Mouse (Mus musculus) brown adipose tissue, adult 24 weeks (tissue): ENCODE data around the gene Gm10260. TPM values are rescaled to one million over a fixed set of nuclear protein-coding genes. Genes with fewer than 3 reads are reported as not detected.

Experiments used
- H3K27ac ChIP-seq: fragments of 200-500 bp; replicated peaks from 2 replicates; pipeline ENCODE4 v1.5.1; 2012; ENCODE audit warnings: low read depth, mild to moderate bottlenecking, low read length
- H3K4me1 ChIP-seq: fragments of 200-500 bp; 2 replicates; pipeline ENCODE4 v1.6.1; 2012; ENCODE audit warnings: low read length, mixed read lengths; ENCODE audit not compliant: control insufficient read depth, insufficient read depth, insufficient read length
- H3K4me3 ChIP-seq: fragments of 200-500 bp; 2 replicates; pipeline ENCODE4 v1.5.1; 2012; ENCODE audit warnings: low read depth, mild to moderate bottlenecking, low read length, moderate library complexity; ENCODE audit not compliant: insufficient read depth
- polyA plus RNA-seq: library from polyadenylated mRNA; stranded (reverse); fragments of >200 nt; gene quantifications from 2 replicates; pipeline ENCODE4 v1.2.4, GENCODE M21; 2012; ENCODE audit not compliant: missing spikeins, insufficient read depth, insufficient read length

Gene Gm10260
- polyA plus RNA-seq, 1 experiment, result not detected

DNA sequence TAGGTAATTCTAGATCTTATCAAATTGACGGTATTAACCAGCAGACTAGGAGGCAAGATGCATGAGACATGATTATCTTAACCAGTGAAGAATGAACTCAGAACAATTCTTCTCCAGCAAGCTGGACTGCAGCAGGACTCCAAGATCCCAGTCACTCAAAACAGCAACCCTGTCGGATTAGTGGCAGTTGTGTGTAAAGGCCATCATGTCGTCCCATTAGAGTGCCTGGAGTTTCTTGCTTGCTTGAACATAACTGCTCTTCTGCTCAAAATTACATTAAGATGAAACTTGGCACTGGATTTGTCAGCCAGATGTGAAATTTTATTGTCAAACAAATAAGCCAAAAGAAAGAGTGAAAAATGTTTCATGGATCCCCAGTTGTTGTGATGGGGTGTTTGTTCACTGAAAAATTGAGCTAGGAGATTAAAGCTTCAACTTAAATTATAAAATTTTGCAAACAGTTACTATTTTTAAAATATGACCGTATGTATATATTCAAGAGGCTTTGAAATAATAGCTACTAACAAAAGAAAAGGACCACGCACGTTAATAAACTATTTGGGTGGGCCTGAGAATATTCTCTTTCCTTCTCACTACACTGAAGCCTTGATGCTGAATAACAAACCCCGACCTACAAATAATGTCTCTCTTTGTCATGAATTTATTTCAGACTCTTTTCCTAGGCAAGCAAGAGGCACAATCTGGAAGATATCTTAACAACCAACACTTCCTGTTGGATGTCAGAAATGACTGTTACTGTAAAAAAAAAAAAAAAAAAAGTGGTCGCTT lies 19.4 kb upstream of the Gm10260 start:
- Histone ChIP-seq H3K27ac (no peak overlapping the region), H3K4me1 (peaks cover 5% of the 10 kb centered on the region; the same call in 1 of the 2 replicates), H3K4me3 (no peak overlapping the region)

DNA sequence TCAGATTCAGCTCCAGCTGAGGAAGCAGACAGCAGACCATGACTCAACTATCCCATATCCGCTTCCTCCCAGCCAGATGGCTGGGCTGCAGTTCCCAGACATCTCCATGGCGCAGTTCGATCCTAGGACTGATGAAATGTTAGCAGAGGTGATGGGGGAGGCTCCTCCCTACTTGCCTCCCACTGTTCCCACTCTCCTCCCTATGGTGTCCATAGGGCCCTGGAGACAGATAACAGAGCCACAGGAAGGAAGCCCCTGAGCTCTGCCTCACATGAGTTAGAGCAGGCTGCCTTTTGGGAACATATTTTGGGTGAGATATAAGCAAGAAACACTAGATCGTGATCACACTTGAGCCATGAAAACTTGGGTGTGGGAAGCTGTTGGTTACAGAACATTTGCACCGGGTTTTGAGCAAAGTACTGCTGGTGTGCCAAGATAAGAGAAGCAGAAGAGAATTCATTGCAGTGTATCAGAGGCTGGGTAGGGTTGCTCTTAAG lies 18.3 kb upstream of the Gm10260 start:
- Histone ChIP-seq H3K4me1 (peaks cover 5% of the 10 kb centered on the region; the same call in 1 of the 2 replicates), H3K27ac (no peak overlapping the region), H3K4me3 (no peak overlapping the region)

DNA sequence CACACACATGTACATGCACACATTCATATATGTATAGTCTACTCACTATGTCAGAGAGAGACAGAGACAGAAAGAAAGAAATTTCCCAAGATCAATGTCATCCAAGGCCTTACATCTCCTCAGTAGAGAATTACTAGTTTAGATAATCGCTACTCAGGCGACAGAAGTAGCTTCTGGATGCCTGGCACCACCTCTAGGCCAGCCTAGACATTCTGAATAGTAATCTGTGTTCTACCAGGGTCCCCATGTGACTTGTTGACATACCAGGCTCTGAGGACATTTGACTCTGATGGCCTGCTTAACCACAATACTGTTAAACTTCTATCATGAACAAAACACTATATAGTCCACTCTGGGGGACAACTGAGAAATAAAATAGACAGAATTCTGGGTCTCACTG lies 17.2 kb upstream of the Gm10260 start:
- Histone ChIP-seq H3K27ac (no peak overlapping the region), H3K4me1 (peaks cover 5% of the 10 kb centered on the region; the same call in 1 of the 2 replicates), H3K4me3 (no peak overlapping the region)

DNA sequence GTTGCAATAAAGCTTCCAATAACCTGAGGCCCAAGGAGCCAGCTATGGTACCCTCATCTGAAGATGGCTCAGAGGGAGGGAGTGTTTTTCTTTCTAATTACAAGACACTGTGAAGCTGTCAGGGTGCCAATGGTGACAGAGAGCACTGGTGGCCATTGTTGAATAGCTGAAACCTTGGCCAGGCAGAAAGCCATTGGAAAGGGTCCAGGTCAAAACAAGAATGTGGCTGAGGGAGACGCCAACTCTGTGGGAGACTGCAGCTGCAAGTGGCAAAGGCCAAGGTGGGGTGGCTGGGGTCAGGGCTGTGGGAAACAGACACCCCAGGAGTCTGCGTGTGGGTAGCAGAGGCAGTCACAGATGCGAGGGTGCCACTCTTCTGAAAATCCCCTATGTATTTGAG lies 16.3 kb upstream of the Gm10260 start:
- Histone ChIP-seq H3K4me1 (peaks cover 5% of the 10 kb centered on the region; the same call in 1 of the 2 replicates), H3K4me3 (no peak overlapping the region), H3K27ac (no peak overlapping the region)

DNA sequence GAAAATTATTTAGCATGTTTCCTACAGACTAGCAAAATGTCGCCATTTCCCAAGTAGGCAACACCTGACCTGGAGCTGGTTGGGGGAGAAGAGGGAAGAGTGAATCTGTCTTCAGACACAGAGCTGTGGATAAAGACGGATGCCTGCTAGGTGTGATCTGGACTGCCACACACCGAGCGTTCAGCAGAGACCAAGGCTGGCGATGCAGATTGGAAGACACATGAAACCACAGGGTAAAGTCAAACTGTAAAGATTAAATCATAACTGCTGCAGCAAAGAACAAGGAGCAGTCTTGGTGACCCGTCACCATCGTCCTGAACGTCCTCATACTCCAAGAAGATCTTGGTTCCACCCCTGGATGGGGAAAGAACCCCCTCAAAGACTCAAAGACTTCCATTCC lies 15.5 kb upstream of the Gm10260 start:
- no peak overlapping the region for H3K27ac ChIP-seq
- H3K4me1 ChIP-seq, result peaks cover 5% of the 10 kb centered on the region; the same call in 1 of the 2 replicates
- H3K4me3 ChIP-seq, result no peak overlapping the region

DNA sequence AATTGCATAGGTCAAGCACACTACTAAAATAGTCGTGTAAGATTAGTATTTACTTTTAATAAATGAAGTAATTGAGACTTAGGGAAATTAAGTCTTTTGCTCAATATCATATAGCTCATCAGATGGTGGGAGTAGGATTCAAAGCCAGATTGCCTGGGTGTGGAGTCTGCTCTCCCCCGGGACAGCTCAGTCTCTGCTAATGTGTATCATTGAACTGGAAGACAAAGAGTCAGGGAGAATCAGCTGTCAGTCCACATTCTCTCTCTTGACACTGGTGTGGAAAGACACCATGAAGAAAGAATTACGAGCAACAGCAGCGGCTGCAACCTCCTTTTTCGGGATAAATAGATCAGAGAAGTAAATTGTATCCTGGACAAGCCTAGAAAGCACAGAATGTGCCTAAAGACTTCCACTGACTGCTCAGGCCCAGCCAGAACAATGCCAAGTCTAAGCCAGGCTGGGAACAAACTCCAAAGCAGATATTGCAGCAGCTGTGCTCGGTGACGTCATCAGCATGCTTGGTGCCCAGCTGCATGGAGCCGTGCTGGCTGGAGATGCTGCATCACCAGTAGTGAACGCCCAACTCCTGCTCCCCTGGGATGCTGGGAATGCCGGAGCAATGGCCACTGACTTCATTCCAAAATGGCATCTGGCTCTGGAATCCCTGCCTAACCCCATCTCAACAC lies 14.5 kb upstream of the Gm10260 start:
- H3K4me3 ChIP-seq, result no peak overlapping the region
- H3K27ac ChIP-seq, result no peak overlapping the region
- H3K4me1 ChIP-seq, result peaks cover 5% of the 10 kb centered on the region; the same call in 1 of the 2 replicates

DNA sequence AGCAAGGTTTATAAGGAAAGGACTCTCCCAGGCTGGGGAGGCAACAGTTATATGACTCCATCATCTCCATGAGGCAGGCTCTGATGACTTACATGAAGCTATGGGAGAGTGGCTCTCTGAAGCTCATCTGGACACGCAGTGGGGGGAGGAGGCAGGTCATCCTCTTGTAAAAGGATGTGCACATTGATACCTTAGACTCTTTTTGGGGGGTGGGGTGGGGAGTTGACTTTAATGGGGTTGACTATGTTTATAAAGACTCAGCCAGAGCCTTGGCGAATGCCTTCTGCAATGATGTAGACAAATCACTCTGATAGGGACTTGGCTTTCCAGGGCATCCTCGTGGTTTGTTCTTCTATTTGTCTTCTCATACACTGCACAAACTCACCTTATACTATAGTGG lies 8.8 kb upstream of the Gm10260 start:
- Histone ChIP-seq H3K27ac (no peak overlapping the region), H3K4me1 (no peaks in the 10 kb centered on the region), H3K4me3 (no peak overlapping the region)

DNA sequence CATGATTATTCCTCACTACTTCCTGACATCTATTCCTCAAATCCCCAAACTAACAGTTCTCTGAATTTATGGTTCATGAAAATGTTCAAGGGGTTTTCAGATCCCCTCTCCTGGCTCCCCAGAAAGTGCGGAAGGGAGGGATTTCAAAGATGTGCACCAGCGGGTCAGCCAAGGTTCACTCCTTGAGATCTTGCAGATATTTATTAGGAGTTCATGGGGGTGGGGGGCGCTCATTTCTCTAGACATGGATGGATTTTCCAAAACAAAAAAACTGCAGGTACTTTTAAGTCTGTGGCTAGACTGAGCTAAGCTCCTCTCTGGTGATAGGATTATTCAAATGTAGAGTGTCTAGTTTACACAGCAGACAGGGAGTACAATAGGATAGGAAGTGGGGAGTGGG lies 8.4 kb upstream of the Gm10260 start:
- Histone ChIP-seq H3K27ac (no peak overlapping the region), H3K4me1 (no peaks in the 10 kb centered on the region), H3K4me3 (no peak overlapping the region)

DNA sequence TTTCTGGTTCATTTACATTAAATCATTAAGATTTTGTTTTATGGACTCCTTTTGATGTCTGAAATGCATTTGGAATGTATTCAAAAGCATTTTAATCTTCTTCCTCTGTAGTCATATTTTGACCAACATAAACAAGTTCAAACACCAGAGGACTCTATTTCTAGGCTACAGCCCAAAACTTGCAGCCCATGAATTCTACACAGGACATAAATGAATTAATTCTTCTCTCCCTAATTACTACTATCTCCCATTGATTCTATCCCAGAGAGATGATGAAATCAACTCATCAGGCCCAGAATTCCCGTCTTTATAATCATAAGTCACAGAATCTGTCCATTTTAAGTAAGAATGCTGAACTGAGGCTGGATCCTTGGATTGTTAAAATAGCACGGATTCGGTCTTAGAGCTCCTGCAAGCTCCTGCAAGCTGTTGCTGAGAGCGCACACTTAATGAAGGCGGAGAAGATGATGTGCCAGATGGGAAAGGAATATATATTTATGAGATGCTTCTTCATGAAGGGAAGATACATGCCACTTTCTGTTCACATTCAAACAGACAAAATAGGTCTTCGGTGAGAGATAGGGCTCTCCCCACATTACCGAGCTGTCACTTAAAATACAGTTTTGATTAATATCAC lies 7.7 kb upstream of the Gm10260 start:
- Histone ChIP-seq H3K4me1 (no peaks in the 10 kb centered on the region), H3K27ac (no peak overlapping the region), H3K4me3 (no peak overlapping the region)

DNA sequence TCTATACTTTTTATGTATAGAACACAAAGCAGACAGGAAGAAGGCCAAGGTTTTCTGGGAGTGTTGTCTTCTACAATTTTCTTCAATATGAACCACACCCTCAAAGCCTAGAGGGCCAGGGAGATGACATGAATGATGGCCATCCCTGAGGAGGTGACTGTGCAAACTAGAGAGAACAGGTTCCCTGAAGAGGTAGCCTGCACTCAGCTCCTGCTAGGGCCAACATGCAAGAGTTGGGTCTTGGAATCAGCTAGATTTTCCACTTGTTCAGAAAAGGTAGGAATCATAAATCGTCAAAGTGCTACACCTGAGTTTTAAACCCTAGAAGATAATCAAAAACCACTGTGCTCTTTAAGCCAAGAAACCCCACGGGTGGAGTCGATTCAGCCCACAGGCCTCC lies 6.2 kb upstream of the Gm10260 start:
- no peaks in the 10 kb centered on the region for H3K4me1 ChIP-seq
- H3K27ac ChIP-seq, result no peak overlapping the region
- H3K4me3 ChIP-seq, result no peak overlapping the region

DNA sequence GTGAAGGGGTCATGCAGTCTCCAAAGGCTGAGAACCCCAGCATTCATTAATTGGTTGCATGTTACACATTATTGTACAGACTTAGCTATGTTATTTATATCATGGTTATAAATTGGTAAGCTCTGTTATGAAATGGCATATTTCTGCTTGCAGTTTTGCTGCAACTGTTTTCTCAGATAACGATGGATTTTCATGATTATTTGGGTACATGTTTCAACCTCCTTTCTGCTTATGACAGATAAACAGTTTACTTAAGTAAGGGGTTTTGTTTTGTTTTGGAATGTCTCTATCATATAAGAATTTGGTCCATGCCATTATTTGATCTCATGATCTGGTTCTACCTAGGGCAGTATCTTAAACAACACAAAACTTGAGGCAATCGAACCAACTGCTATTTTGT lies 5.5 kb upstream of the Gm10260 start:
- Histone ChIP-seq H3K27ac (no peak overlapping the region), H3K4me3 (no peak overlapping the region), H3K4me1 (no peaks in the 10 kb centered on the region)

DNA sequence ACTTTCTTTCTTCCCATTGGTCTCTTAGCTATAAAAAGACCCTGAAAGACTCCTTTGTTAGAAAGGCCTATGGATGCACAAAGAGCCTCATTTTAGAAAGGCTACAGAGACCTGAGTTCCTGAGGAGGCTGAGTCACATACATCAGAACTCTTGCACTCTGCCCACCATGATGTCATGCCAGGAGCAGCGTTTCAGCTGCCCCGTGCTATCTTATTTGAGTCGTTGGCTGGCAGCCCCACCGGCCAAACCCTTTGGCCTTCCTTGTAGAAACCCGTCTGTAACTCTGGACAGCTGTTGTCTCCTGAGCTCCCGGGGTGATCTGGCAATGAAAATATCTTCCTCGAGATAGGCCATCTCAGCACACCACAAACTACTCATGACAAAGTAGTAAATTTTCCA lies 3.6 kb upstream of the Gm10260 start:
- H3K4me1 ChIP-seq, result no peaks in the 10 kb centered on the region
- H3K27ac ChIP-seq, result no peak overlapping the region
- H3K4me3 ChIP-seq, result no peak overlapping the region

DNA sequence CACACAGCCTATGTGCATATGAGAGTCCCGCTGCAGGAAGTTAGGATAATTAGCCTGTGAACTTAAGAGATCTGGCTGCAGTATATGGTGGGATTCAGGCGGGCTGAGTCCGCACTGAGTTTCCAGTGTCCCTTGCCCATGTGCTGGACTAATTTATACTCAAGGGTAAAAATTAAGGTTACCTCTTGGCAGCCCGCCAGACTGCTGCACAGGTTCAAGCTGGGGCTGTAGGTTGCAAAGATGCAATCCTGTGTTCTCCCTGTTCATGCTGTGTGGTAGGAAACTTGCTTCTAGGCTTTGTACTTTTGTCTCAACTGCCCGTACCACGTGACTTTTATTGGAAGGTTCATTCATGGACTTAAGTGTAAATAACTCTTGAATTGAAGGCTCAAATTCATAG lies 3.0 kb upstream of the Gm10260 start:
- no peaks in the 10 kb centered on the region for H3K4me1 ChIP-seq
- no peak overlapping the region for H3K27ac ChIP-seq
- H3K4me3 ChIP-seq, result no peak overlapping the region

DNA sequence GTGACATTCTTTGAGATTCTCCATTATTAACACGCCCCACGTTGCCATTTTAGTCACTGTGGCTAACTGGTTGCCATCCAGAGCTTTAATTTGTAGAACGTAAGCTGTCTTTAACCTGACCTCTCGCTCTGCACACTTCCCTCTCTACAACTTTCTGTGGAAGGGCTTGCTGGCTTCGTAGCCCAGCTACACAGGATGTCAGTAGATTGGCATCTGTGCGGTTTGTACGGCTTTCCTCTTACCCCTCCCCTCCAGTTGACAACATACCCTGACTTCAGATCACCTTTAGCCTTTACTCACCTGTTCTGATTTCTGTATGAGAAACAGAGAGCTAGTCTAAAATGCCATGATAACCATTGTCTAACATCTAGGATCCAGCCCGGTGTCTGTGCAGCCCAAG lies 1.7 kb upstream of the Gm10260 start:
- Histone ChIP-seq H3K4me1 (no peaks in the 10 kb centered on the region), H3K27ac (no peak overlapping the region), H3K4me3 (no peak overlapping the region)

DNA sequence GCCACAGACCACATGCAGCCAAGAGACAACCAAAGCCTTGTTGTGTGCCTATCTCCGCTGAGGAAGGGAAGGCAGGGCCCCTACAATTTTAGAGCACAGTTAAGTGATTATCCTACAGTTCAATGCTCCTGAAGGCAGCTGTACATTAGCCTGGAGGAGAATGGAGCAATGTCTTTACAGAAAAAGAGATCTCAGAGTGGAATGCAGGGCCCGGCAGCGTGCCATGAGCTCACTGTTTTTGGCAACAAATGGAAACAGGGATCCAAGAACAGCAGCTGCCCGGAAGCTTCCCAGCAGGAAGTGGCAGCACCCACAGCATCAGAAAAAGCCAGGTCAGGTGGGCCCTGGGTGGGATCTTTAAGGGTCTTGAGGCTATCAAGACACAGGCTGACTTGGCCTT lies 3.4 kb downstream of the Gm10260 start:
- H3K4me3 ChIP-seq, result no peak overlapping the region
- no peak overlapping the region for H3K27ac ChIP-seq
- H3K4me1 ChIP-seq, result no peaks in the 10 kb centered on the region
